Mouse (Mus musculus) heart, postnatal 0 days (tissue): ENCODE results near the gene Gpr182.

ENCODE experiments used
- CTCF ChIP-seq: IDR thresholded peaks from 2 replicates; pipeline ENCODE4 v1.5.1; 2016; ENCODE audit warnings: antibody characterized with exemption, control low read depth, low read depth
- EP300 ChIP-seq: IDR thresholded peaks from 2 replicates; pipeline ENCODE4 v1.6.1; 2016; ENCODE audit warnings: antibody characterized with exemption, low read depth

DNA sequence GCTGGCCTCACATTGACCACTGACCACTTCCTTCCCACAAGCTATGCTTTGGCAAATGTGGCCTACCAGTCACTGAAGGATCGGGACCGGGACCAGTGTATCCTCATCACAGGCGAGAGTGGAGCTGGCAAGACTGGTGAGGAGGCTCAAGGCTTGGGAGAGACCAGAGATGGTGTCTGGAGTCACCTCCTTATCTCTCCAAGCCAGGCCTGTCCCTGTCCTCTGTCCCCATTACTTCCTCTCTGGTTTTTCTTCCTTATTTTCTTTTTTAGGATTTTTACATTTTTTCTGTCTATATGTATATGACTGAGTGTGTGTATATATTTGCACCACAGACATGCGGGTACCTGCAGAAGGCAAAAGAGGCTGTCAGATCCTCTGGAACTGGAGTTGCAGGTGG, 45.7 kb downstream of the Gpr182 start:
- TF ChIP-seq CTCF (no peak), EP300 (no peak)
